Mouse (Mus musculus): Measurements from ENCODE around the gene Adrb1.

Adrb1 gene

GRCm38 (mm10) chr19:56721387-56722211 lies at the start of gene Adrb1:
Gene Adrb1, plus strand, starts transcription at chr19:56722199.
- peak; percentile 98 for DNase-seq

- DNase-seq, result peak; percentile 83
These were observed 46.3 kb upstream of the Adrb1 start for GRCm38 (mm10) chr19:56675690-56676089.

- peak; percentile 96 for DNase-seq
These were observed 45.5 kb upstream of the Adrb1 start for GRCm38 (mm10) chr19:56676506-56676905.

DNA sequence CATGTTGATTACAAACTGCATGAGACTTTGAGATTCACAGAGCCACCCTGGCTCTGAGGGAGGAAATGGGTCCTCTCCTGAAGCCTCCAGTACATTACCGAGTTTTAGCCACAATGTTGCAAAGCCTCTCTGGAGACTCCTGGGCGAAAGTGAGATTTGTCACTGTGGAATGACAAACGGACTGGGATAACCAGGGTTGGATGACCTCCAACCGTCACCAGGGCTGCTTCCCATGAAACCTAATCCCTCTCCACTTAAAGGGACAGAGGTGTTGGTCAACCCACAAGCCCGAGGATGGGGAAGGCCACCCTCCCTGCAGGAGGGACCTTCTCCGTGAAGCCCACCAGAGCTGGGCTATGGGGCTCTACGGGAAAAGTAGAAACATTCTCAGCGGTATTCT lies 44.4 kb upstream of the Adrb1 start:
- peak; percentile 94 for DNase-seq

GRCm38 (mm10) chr19:56678516-56678915 lies 43.5 kb upstream of the Adrb1 start:
- peak; percentile 92 for DNase-seq

DNA sequence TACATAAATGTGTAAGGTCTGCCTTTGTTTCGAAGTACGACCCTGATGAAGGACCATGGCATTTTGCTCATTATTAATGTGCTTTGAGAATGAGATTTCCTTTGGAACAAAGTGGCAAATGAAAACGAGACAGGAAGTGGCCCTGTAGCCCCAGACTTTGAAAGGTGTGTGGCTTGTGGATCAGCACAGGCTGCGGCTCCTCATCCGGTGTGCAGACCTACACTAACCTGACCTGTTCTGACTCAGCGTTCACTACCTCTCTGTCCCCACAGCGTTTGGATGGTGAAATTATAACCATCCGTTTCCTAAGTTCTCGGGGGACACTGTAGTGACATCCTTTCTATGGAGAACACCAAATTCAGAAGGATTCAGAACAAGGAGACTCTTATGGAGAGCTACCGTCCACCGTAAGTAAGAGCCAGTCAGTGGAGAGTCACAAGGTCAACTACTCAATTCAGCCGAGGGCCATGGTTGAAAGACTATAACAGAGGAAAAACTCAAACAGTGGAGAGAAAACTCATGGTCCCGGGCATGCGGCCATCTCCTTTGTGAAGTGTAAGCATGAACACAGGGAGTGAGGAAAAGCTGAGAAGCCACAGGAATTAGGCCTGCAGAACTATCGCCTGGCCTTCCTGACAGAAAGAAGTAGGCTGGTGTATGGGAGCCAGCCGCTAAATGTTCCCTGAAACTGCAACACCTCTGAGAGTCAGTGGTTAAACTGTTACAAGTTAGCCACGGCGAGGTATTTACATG lies 42.6 kb upstream of the Adrb1 start:
- no peak for DNase-seq

GRCm38 (mm10) chr19:56679992-56680391 lies 42.0 kb upstream of the Adrb1 start:
- peak; percentile 96 for DNase-seq

GRCm38 (mm10) chr19:56682297-56682696 lies 39.7 kb upstream of the Adrb1 start:
- DNase-seq, result no peak

DNA sequence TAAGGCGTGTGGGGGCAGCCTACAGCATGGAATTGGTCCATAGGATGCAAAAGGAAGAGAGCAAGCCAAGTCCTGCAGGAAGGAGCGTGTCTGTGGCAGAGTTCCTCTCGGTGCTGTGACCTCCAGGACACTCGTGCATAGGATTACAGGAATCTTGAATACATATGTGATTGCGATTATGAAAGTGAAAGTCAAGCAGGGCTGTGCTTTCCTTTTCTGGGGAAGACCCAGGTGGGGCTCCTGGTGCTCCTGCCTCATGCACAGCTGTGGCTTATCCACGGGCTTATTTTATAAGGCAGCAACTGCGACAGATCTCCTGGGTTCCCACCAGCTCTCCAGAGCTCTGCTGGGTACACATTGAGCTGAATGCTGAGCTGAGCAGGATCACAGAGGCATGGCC lies 39.2 kb upstream of the Adrb1 start:
- DNase-seq, result peak; percentile 78

- no peak for DNase-seq
These were observed 36.5 kb upstream of the Adrb1 start for GRCm38 (mm10) chr19:56685515-56685914.

DNA sequence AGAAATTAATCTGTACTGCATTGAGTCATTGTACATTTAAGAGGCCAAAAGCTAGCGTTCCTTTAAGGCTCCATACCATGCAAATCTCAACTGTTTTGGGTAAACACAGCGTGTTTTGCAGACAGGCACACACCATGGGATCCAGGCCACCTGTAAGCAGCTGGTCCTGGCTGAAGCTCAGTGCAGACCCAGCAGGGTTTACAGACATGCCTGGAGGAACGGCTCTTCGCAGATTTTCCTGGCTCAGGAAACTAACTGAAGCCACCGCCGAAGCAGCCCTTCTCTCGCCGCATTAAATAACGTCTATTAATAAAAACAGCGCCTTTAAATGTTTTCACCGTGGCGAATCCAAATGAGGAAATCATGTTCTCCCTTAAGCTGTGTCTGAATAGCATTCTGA lies 35.8 kb upstream of the Adrb1 start:
- DNase-seq, result no peak

- no peak for DNase-seq
These were observed 34.9 kb upstream of the Adrb1 start for GRCm38 (mm10) chr19:56687026-56687635.

GRCm38 (mm10) chr19:56687676-56688075 lies 34.3 kb upstream of the Adrb1 start:
- no peak for DNase-seq

DNA sequence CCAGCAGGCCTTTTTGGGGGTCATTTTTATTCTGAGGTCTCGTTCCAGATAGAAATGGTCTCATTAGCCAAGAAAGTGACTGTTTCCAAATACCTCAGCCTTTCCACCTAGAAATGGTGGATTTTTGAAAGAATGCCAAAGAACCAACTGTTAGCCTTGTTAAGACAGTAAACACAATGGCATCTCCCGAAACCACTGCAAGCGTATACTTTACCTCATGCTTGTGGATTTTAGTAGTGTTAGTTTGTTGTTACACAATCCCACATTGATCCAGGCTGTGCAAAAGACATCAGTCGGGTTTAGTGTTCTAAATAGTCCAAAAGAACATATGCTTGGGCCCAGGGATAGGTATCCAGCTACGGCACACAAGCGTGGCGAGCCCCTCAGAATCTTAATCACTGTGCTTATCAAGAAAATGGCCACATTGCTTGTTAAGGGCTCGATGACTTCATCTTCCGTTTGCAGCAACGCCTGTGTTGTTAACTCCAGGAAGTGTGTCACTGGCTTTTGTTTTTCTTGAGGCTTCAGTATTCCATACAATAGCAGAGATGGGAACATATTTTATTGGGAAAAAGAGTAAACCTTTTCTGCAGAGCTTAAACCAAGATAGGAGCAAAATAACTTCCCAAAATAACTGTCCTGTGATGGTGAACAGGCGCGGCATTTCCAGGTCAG lies 33.2 kb upstream of the Adrb1 start:
- DNase-seq, result no peak

DNA sequence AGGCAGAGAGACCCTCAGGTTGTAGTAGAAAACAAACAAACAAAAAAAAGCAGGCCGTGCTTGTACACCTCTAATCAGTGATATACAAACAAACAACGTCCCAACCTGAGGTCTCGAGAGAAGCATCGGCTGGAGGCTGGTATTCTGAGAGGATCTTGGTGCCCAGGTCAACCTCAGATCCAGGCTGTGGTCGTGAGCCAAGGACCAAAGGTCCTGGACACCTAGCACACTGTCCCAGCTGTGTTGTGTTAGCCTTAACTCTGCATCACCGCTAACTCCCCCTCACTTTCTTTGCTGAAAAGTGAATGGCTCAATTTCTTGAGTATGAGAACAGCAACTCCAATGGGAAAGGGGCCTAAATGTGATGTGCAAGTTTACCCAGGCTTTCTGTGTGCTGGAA lies 32.5 kb upstream of the Adrb1 start:
- no peak for DNase-seq

DNA sequence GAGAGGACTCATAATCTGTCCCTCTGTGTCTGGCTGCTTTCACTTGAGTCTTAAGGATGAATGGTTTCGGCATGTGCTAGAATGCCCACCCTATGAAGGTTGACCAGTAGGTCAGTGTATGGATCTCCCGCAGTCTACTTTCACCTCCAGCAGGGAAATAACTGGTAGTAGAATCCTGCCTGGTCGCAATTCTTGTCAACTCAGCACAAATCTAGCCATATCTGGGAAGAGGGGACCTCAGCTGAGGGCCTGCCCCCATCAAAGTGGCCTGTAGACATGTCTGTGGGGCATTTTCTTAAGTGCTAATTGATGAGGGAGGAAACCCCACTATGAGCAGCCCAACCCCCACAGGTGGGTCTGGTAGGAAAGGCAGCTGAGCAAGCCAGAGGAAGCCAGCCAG lies 30.9 kb upstream of the Adrb1 start:
- no peak for DNase-seq

GRCm38 (mm10) chr19:56692451-56692850 lies 29.5 kb upstream of the Adrb1 start:
- DNase-seq, result peak; percentile 97

DNA sequence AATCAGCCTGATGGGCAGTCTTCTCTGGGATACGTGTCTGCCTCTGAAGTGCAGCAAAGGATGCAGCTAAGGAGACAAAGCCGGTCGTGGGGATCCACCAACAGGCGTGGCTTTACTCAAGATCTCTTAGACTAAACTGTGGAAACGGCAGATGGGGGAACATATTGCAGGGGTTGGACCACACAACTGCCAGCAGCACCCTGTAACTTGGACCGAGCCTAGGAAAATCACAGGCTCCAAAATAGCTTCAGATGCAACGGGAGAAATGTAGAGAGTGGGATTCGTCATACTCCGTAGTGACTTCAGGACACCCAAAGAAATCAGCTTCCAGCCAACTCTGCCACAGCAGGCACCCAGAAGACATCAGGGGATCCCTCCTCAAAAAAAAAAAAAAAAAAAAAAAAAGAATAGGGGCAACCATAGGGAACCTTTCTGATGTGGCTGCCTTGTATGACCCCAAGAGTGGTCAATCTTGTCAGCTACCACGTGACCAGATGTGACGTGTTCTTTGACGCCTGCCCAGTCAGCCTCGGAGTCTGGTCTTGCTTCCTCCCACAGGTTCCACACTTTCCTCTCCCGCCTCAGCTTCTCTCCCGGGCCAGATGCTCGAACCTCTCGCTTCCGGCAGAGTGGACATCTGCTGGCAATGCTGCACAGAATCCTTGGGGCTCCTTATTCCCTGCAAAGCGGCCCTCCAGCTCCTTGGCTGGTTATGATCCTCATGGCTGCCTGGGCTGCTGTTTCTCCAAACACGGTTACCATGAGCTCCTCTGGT lies 24.4 kb upstream of the Adrb1 start:
- no peak for DNase-seq

DNA sequence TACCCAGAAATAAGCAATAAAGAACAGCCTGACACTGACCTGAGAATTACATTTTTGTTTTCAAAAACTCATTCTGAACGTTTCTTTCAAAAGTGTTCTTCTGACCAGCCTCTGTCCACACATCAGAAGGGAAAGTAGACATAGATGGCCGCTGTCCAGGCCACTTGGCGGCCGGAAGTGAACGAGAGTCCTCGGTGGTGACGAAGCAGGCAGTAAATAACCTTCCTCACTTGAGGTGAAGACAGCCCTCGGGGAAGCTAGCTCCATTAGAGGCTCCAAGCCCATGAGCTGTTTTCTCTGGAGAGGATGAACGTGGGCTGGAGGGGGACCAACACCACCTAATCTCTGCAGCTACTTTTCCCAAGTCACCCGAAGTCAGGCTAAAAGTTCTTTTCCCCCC lies 21.2 kb upstream of the Adrb1 start:
- peak; percentile 94 for DNase-seq

DNA sequence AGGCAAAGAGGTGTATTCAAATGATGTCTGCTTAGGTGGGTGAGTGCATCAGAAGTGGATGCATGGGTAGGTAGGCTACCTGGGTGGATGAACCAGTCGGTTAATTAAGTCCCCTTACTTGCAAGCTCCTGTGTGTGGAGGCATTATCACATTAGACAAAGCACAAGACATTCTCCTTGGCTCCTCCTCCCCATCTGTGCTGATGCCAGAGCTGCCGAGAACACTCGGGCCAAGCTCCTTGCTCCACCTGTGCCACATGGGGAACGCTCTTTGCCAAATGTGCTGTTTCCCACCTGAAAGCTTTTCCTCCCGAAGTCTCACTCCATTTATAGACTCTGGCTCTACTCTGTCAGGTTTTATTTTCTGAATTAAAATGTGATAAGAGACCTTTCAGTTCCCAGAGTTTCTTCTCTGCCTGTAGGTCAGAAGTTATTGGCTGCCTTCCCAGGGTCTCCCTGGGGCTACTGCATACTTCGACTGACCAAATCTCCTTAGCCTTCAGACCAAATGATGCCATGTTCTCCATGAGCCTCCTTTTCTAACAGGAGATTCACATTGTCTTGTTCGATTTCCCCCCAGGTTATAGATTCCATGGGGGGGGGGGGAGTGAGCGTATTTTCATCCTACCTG lies 20.5 kb upstream of the Adrb1 start:
- DNase-seq, result no peak

- no peak for DNase-seq
These were observed 20.0 kb upstream of the Adrb1 start for GRCm38 (mm10) chr19:56702039-56702438.

Data from heart, adult 11 months (tissue).